Mouse (Mus musculus): Measurements from ENCODE around the gene Setd1a. TPM values are rescaled to one million over a fixed set of nuclear protein-coding genes. Genes with fewer than 3 reads are reported as not detected.

The Setd1a gene
- polyA plus RNA-seq, 1 experiment: 23.2 TPM

DNA sequence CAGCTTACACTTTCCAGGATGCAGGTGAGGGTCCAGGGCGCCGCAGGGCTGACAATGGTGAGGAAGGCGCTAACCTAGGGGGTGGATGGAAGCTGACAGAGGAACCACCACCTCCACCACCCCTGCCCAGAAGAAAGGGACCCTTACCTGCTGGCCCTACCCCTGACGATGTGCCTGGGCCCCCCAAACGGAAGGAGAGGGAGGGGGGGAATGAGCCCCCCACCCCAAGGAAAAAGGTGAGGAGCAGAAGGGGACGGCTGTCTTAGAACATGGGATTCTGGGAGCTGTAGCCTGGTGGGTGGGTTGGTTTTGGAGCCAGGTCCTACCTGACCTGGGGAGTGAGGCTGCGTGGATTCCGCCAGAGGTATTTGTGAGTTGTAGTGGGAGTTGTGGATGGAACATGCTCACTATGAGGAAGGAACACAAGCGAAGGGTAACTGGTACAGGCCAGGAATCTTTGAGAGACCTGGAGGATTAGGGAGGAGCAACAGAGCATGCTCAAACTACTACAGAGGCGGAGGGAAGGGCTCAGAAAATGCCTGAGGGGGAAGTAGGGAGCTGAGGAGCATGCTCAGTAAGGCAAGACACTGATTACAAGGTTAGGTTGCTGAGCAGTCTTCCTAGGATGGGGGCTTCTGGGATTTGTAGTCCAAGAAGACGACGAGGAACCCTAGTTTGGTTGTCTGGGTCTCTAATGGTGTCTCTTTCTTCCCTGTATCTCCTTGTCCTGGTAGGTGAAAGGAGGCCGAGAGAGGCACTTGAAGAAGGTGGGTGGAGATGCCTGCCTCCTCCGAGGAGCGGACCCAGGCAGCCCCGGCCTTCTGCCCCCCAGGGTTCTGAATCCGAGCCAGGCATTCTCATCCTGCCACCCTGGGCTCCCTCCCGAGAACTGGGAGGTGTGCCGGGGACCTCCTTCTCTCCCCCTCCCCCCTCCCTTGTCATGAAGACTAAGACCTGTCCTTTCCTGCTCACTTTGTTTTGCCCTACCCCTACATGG is 26.0 kb upstream of the Setd1a start:
- peak; percentile 76 for DNase-seq (ENCODE audit: low read depth)
- TF ChIP-seq CTCF (IDR thresholded peaks at IDR 0.05; ENCODE audit: borderline replicate concordance, extremely low read depth, insufficient read depth, insufficient read length) (no peak), POLR2A (IDR thresholded peaks at IDR 0.05; ENCODE audit: borderline replicate concordance, extremely low read depth, insufficient read depth, insufficient read length, poor library complexity, severe bottlenecking) (no peak)

- no peak for DNase-seq (ENCODE audit: low read depth)
- no peak for TF ChIP-seq CTCF (IDR thresholded peaks at IDR 0.05; ENCODE audit: borderline replicate concordance, extremely low read depth, insufficient read depth, insufficient read length)
- no peak for TF ChIP-seq POLR2A (IDR thresholded peaks at IDR 0.05; ENCODE audit: borderline replicate concordance, extremely low read depth, insufficient read depth, insufficient read length, poor library complexity, severe bottlenecking)
Observed at GRCm38 (mm10) chr7:127751619-127752018, 24.9 kb upstream of the Setd1a start.

DNA sequence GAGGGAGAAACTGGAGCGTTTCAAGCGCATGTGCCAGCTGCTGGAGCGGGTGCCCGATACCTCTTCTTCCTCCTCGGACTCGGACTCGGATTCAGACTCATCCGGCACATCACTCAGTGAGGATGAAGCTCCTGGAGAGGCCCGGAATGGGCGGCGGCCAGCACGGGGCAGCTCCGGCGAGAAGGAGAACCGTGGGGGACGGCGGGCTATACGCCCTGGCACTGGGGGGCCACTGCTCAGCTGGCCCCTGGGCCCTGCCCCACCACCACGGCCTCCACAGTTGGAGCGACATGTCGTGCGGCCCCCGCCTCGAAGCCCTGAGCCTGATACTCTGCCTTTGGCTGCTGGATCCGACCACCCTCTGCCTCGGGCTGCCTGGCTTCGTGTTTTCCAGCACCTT is 24.4 kb upstream of the Setd1a start:
- TF ChIP-seq POLR2A (IDR thresholded peaks at IDR 0.05; ENCODE audit: borderline replicate concordance, extremely low read depth, insufficient read depth, insufficient read length, poor library complexity, severe bottlenecking) (no peak), CTCF (IDR thresholded peaks at IDR 0.05; ENCODE audit: borderline replicate concordance, extremely low read depth, insufficient read depth, insufficient read length) (no peak)
- no peak for DNase-seq (ENCODE audit: low read depth)

- no peak for DNase-seq (ENCODE audit: low read depth)
- TF ChIP-seq POLR2A (IDR thresholded peaks at IDR 0.05; ENCODE audit: borderline replicate concordance, extremely low read depth, insufficient read depth, insufficient read length, poor library complexity, severe bottlenecking): no peak
- no peak for TF ChIP-seq CTCF (IDR thresholded peaks at IDR 0.05; ENCODE audit: borderline replicate concordance, extremely low read depth, insufficient read depth, insufficient read length)
Observed at GRCm38 (mm10) chr7:127753158-127753557, 23.3 kb upstream of the Setd1a start.

DNA sequence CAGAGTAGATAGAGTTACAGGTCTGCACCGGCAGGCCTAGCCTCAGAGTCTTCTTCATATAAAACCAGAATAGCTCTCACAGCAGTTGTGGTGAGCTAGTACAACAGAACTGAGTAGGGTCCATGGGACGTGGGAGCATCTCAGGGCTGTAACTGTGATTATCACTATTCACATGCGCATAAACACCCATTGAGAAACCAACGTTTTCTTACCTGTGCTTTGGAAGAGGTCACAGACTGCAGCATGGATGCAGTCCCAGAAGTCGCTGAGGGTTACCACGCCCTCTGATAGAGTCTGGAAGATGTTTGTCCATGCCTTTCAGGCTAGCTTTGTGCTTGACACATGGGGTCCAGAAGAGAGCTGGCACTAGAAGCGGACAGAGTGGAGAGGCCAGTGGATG is 22.7 kb upstream of the Setd1a start:
- DNase-seq (ENCODE audit: low read depth): no peak

GRCm38 (mm10) chr7:127759716-127760115 is 16.8 kb upstream of the Setd1a start:
- no peak for TF ChIP-seq CTCF (IDR thresholded peaks at IDR 0.05; ENCODE audit: borderline replicate concordance, extremely low read depth, insufficient read depth, insufficient read length)
- no peak for TF ChIP-seq POLR2A (IDR thresholded peaks at IDR 0.05; ENCODE audit: borderline replicate concordance, extremely low read depth, insufficient read depth, insufficient read length, poor library complexity, severe bottlenecking)
- no peak for DNase-seq (ENCODE audit: low read depth)

More for the DNA sequence above, 22.7 kb upstream of the Setd1a start:
- TF ChIP-seq POLR2A (IDR thresholded peaks at IDR 0.05; ENCODE audit: borderline replicate concordance, extremely low read depth, insufficient read depth, insufficient read length, poor library complexity, severe bottlenecking) (no peak), CTCF (IDR thresholded peaks at IDR 0.05; ENCODE audit: borderline replicate concordance, extremely low read depth, insufficient read depth, insufficient read length) (no peak)

- TF ChIP-seq POLR2A (IDR thresholded peaks at IDR 0.05; ENCODE audit: borderline replicate concordance, extremely low read depth, insufficient read depth, insufficient read length, poor library complexity, severe bottlenecking): no peak
- TF ChIP-seq CTCF (IDR thresholded peaks at IDR 0.05; ENCODE audit: borderline replicate concordance, extremely low read depth, insufficient read depth, insufficient read length): no peak
- no peak for DNase-seq (ENCODE audit: low read depth)
Observed at GRCm38 (mm10) chr7:127760478-127760877, 16.0 kb upstream of the Setd1a start.

DNA sequence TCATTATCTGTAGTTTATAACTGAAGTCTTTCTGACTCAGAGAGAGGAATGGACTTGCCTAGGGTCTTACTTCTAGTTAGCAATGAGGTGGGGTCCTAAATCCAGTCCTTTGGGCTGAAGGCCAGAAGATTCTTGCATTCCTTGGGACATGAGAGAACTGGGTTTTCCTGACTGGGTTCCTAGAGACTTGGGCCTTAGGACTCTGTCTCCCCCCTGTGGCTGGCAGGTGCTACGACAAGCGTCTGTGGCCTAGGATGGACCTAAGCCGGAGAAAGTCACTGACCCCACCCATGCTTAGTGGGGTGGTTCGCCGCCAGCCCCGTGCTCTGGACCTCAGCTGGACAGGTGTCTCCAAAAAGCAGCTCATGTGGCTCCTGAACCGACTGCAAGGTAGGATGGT is 15.4 kb upstream of the Setd1a start:
- TF ChIP-seq CTCF (IDR thresholded peaks at IDR 0.05; ENCODE audit: borderline replicate concordance, extremely low read depth, insufficient read depth, insufficient read length) (peak; percentile 89), POLR2A (IDR thresholded peaks at IDR 0.05; ENCODE audit: borderline replicate concordance, extremely low read depth, insufficient read depth, insufficient read length, poor library complexity, severe bottlenecking) (no peak)
- peak; percentile 73 for DNase-seq (ENCODE audit: low read depth)

- no peak for DNase-seq (ENCODE audit: low read depth)
- TF ChIP-seq POLR2A (IDR thresholded peaks at IDR 0.05; ENCODE audit: borderline replicate concordance, extremely low read depth, insufficient read depth, insufficient read length, poor library complexity, severe bottlenecking) (no peak), CTCF (IDR thresholded peaks at IDR 0.05; ENCODE audit: borderline replicate concordance, extremely low read depth, insufficient read depth, insufficient read length) (no peak)
Observed at GRCm38 (mm10) chr7:127763642-127764041, 12.8 kb upstream of the Setd1a start.

GRCm38 (mm10) chr7:127765756-127766155 is 10.7 kb upstream of the Setd1a start:
- no peak for DNase-seq (ENCODE audit: low read depth)
- TF ChIP-seq CTCF (IDR thresholded peaks at IDR 0.05; ENCODE audit: borderline replicate concordance, extremely low read depth, insufficient read depth, insufficient read length) (no peak), POLR2A (IDR thresholded peaks at IDR 0.05; ENCODE audit: borderline replicate concordance, extremely low read depth, insufficient read depth, insufficient read length, poor library complexity, severe bottlenecking) (no peak)

- no peak for TF ChIP-seq POLR2A (IDR thresholded peaks at IDR 0.05; ENCODE audit: borderline replicate concordance, extremely low read depth, insufficient read depth, insufficient read length, poor library complexity, severe bottlenecking)
- no peak for TF ChIP-seq CTCF (IDR thresholded peaks at IDR 0.05; ENCODE audit: borderline replicate concordance, extremely low read depth, insufficient read depth, insufficient read length)
Observed at GRCm38 (mm10) chr7:127766851-127767609, 9.4 kb upstream of the Setd1a start.

More at GRCm38 (mm10) chr7:127766851-127767609, 9.4 kb upstream of the Setd1a start:
- no peak for DNase-seq (ENCODE audit: low read depth)

All from brain, embryonic 14.5 days (tissue).